Mouse (Mus musculus) embryonic stem cell, embryonic (primary cell): ENCODE data around the gene Rab25.

ENCODE experiments used
- CTCF ChIA-PET, 4 experiments: fragments of 300-600 bp in 2 of 4; fragments of 350-600 bp in 2 of 4; sonication (Branson Sonifier 250); formaldehyde crosslinking; loops; one replicate each; lab custom pipeline; 2022; ENCODE audit warnings: inconsistent platforms in 2 of 4; lab: Charles Lee
- POLR2A ChIA-PET, 4 experiments: fragments of 300-600 bp in 2 of 4; fragments of 350-600 bp in 2 of 4; sonication (Branson Sonifier 250); formaldehyde crosslinking; loops; one replicate each; lab custom pipeline; 2022; ENCODE audit warnings: antibody characterized with exemption in 4 of 4, inconsistent platforms in 1 of 4; lab: Charles Lee

The Rab25 gene

DNA sequence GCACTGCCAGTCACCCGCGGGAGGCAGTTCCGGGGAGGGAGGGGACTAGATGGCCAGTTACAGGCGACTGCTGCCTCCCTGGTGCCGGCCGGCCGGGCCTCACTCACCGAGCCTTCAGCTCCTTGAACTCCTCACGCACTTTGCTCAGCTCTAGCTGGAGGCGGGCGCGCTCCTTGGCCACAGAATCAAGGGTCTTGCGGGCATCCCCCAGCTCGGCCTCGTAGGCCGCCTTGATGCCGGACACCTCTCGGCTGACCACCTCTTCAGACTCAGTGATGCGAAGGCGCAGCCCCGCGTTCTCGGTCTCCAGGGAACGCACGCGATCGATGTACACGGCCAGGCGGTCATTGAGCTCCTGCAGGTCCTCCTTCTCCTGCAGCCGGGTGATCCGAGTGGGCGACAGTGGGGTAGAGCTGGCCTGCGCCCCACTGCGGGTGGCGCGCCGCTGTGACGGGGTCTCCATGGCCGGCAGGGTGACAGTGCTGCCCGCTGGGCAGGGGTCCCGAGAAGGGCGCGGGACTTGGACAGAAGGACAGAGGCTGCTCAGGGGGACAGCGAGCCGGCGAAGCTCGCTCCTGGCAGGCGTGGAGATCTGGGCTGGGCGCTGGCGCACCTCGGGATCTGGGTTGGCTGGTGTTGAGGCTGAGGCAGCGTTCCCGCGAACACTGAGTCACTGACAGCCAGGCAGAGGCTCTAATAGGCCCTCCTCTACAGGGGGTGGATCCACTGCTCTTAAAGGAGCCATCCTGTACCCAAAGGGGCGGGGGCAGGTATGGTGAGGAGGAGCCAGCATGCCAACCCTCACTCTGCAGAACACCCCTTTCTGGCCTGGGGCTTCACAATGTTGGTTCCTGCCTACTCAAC, 45.2 kb downstream of the Rab25 start:
- CTCF ChIA-PET: interaction anchor here (0.6 to 3.4 kb wide), 10 partner anchors 12 to 62 kb away, joined by 3 to 17 read pairs (median 4); no protein-coding TSS in a partner anchor
- POLR2A ChIA-PET: interaction anchor here in 3 of 4 experiments (0.5 to 30.0 kb wide), 35 partner anchors 7 to 361 kb away, joined by 3 to 624 read pairs (median 5); partner anchors contain the start of genes Ssr2 (in 2 of the 3), Lmna (in 1 of the 3), Mef2d (in 1 of the 3) and Mex3a (in 1 of the 3)

DNA sequence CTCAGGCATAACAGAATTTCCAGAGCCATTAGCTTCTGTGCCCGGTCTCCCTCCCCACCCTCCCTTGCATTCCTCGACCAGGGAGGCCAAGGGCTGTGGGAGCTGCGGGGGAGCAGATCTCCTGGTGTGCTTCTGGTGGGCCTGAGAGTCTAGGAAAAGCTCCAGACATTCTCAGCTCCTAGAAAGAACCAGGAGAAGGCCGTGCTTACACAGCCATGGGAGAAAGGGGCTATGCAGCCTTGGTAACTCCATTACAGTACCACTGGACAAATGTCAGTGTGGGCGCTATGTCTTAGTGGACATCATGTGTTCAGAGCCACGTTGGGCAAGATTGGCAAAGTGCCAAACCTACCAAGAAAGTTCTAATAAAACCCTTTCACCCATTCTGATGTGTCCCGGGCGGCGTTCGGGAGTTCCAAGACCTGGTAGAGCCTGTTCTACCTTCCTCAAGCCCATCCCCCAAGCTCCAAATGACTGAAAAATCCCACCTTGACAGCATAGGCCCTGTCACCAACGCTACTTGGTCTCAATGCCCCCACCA, 46.0 kb downstream of the Rab25 start:
- CTCF ChIA-PET: interaction anchor here (0.5 to 3.4 kb wide), 12 partner anchors 12 to 940 kb away, joined by 3 to 17 read pairs (median 4); no protein-coding TSS in a partner anchor
- POLR2A ChIA-PET: interaction anchor here (0.5 to 30.0 kb wide), 36 partner anchors 7 to 281 kb away, joined by 3 to 624 read pairs (median 6); partner anchors contain the start of genes Lmna (in 3 of the 4), Pmf1 (in 2 of the 4), Lamtor2 (in 1 of the 4) and Mex3a (in 1 of the 4)

DNA sequence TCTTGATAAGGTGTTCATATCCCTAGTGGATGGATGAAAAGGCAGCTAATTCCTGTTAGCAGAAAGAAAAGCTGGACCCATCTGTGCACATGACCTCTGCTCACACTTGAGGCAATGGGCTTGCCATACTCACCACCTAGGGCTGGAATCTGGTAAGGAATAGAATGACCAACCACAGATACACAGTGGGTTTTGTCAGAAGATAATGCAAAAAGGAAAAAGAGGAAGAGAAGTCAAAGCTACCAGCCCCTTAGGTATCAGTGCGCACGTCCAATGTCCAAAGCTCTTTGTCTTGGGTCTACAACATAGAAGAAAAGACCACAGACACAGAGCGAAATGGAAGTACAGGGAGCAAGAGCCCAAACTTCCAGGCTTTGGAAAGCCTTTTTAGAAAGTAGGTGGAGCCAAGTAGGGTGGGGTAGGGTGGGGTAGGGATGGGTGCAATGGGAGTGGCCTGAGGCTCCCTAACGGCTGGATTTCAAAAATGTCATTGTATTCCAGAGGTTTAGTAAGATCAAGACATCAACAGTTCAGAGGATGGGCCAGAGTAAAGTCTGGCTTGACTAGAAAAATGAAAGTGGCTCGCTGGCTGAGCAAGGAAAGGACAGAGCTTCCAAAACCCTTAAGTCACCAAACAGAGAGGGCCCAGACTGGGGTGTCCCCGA, 46.6 kb downstream of the Rab25 start:
- POLR2A ChIA-PET: interaction anchor here (0.5 to 30.0 kb wide), 40 partner anchors 8 to 580 kb away, joined by 3 to 624 read pairs (median 5); partner anchors contain the start of genes Lmna (in 3 of the 4), Pmf1 (in 3 of the 4), Ssr2 (in 2 of the 4) and Lamtor2 (in 1 of the 4)

DNA sequence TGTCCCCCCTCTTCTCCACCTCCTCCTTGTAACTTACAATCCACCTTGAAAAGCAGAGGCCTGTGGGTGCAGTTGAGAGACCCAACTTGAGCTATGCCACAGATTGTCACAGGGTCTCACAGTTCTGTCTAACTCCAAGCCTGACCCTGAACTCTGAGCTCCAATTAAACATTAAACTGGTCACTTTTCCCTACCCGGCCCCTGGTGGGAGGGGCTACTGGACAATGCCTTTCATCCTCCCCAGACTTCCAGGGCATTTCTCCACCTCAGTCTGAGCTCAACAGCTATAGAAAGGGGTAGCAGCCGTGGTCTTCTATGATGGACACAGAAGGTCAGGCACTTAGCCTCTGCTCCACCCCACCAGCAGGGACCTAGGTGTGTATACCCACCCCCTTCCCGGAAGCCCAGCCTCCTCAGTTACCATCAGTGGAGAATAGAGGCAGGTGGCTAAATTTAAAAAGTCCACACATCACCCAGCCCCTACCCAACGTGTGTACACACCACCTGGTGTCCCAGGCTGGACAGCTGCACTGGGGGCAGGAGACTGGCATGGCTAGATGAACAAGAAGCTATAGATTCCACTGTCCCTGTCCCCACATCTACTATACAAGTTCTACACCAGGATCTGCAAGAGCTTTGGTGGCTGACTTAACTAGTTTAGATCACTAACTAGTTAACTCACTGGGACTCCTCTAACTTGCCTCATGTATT, 47.3 kb downstream of the Rab25 start:
- POLR2A ChIA-PET: interaction anchor here (0.5 to 30.0 kb wide), 34 partner anchors 9 to 579 kb away, joined by 3 to 624 read pairs (median 4); partner anchors contain the start of genes Lmna (in 3 of the 4), Pmf1 (in 3 of the 4), Lamtor2 (in 1 of the 4) and Mex3a (in 1 of the 4)
- CTCF ChIA-PET: interaction anchor here in 3 of 4 experiments (0.6 to 3.4 kb wide), 11 partner anchors 9 to 742 kb away, joined by 3 to 17 read pairs (median 3); partner anchors contain the start of gene Lmna (in 1 of the 3)

More for the DNA sequence above, 46.6 kb downstream of the Rab25 start:
- CTCF ChIA-PET: interaction anchor here (0.5 to 3.4 kb wide), 13 partner anchors 11 to 939 kb away, joined by 3 to 17 read pairs (median 3); no protein-coding TSS in a partner anchor

DNA sequence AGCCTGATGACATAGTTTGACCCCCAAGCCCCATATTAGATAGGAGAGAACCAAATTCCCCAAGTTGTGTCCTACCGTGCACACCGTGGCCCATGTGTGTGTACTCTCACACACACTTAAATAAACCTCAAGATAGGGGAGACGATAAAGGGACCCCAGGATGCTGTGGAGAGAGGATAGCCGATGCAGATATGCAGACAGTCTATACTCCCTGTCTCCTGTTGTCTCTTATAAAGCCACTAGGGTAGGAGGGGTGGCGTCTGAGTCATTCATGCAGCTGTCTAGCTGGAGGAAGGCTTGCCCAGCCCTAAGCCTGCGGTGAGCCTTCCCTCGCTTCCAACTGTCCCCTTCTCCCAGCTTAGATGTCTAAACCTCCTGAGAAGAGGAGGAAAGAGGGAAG, 48.0 kb downstream of the Rab25 start:
- CTCF ChIA-PET: interaction anchor here in 3 of 4 experiments (0.6 to 1.6 kb wide), 7 partner anchors 10 to 743 kb away, joined by 3 to 5 read pairs (median 4); partner anchors contain the start of gene Lmna (in 1 of the 3)
- POLR2A ChIA-PET: interaction anchor here in 3 of 4 experiments (0.6 to 30.0 kb wide), 16 partner anchors 10 to 163 kb away, joined by 3 to 624 read pairs (median 6); partner anchors contain the start of genes Lmna (in 2 of the 3), Lamtor2 (in 1 of the 3), Pmf1 (in 1 of the 3) and Ssr2 (in 1 of the 3)

DNA sequence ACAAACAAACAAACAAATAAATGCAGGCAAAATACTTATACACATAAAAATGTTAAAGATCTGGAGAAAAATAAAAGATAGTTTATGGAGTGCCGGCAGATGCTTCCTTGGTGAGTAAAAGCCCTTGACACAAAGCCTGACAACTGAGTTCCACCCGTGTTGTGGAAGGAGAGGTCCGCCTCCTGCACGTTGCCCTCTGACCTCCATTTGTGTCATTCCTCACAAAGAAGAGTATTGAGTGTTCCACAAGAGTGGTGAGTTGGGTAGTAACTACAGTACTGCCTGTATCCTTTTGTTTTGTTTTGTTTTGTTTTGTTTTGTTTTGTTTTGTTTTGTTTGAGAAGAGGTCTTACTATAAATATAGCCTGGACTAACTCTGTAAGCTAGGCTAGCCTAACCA, 48.5 kb downstream of the Rab25 start:
- POLR2A ChIA-PET: interaction anchor here in 3 of 4 experiments (0.6 to 30.0 kb wide), 10 partner anchors 10 to 86 kb away, joined by 3 to 624 read pairs (median 13); partner anchors contain the start of genes Lmna (in 3 of the 3) and Ssr2 (in 1 of the 3)

DNA sequence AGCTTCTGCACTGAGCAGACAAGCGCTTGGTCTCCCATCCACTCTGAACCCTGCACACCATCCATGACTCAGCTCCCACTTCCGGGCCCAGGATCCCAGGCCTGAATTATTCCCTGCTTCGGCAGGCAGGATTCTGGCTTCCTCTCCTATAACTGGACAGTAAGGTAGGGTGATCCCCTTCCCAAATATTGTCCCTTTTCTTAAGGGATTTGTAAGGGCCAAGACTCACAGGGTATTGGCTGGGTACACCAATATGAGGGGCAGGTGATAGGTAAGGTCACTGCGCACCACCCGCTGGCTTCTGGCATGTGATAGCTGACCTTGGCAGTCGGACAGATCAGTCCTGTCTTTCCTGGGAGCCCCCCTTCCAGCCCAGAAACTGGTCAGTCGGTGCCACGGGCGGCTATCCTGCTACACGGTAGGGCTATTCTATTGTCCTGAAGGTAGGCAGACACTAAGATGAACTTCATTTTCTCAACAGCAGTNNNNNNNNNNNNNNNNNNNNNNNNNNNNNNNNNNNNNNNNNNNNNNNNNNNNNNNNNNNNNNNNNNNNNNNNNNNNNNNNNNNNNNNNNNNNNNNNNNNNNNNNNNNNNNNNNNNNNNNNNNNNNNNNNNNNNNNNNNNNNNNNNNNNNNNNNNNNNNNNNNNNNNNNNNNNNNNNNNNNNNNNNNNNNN, 52.2 kb downstream of the Rab25 start:
- ChIA-PET CTCF (interaction anchor here in 3 of 4 experiments (0.5 to 2.5 kb wide), 12 partner anchors 12 to 89 kb away, joined by 3 to 11 read pairs (median 4); partner anchors contain the start of genes Lamtor2 (in 1 of the 3) and Lmna (in 1 of the 3)), POLR2A (interaction anchor here in 3 of 4 experiments (0.5 to 21.3 kb wide), 40 partner anchors 8 to 246 kb away, joined by 3 to 624 read pairs (median 4); partner anchors contain the start of genes Lmna (in 2 of the 3), Pmf1 (in 2 of the 3), Mex3a (in 1 of the 3) and Slc25a44 (in 1 of the 3))

More for the DNA sequence above, 48.5 kb downstream of the Rab25 start:
- CTCF ChIA-PET: interaction anchor here in 1 of 4 experiments (1.0 to 1.6 kb wide), 3 partner anchors 10 to 16 kb away, joined by 3 to 5 read pairs (median 5); partner anchors contain the start of gene Lmna

DNA sequence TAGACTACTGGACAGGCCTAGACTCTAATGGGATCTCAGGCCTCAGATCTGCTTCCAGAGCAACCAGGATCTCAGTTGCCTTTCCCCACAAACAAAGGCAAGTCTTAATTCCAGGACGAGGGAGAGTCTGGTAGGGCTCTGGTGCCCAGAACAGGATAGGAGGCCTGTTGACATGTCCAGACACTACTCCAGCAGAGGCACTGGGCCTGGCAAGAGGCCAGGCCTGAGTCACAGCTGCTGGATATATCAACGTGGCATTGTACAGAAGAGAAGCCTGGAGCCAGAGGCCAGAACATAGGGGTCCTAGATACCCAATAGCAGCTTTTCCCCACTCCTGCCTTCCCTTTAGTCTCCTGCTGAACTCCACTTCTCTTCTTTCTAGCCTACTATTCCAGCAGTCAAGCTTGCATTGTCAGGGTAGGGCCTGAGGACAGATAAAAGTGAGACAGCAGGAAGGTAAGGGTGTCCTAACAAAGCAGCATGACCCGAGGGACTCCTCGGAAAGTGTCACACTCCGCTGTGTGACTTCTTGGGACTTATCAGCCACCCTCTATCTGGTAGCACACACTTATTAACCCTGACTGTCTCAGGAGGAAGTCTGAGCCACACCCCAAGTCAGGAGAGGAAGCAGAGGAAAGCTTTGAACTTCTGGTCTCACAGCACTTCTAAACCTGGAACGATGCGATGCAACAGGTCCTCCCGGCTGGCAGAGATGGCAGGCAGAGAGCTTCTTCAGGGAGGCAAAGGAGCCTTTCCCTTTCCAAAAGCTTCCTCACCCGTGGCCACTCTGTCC, 53.1 kb downstream of the Rab25 start:
- CTCF ChIA-PET: interaction anchor here in 3 of 4 experiments (0.6 to 2.5 kb wide), 11 partner anchors 12 to 88 kb away, joined by 3 to 11 read pairs (median 4); partner anchors contain the start of genes Lamtor2 (in 1 of the 3) and Lmna (in 1 of the 3)
- POLR2A ChIA-PET: interaction anchor here in 3 of 4 experiments (0.7 to 21.3 kb wide), 35 partner anchors 8 to 205 kb away, joined by 3 to 624 read pairs (median 4); partner anchors contain the start of genes Lmna (in 2 of the 3), Pmf1 (in 2 of the 3), Mex3a (in 1 of the 3) and Slc25a44 (in 1 of the 3)

DNA sequence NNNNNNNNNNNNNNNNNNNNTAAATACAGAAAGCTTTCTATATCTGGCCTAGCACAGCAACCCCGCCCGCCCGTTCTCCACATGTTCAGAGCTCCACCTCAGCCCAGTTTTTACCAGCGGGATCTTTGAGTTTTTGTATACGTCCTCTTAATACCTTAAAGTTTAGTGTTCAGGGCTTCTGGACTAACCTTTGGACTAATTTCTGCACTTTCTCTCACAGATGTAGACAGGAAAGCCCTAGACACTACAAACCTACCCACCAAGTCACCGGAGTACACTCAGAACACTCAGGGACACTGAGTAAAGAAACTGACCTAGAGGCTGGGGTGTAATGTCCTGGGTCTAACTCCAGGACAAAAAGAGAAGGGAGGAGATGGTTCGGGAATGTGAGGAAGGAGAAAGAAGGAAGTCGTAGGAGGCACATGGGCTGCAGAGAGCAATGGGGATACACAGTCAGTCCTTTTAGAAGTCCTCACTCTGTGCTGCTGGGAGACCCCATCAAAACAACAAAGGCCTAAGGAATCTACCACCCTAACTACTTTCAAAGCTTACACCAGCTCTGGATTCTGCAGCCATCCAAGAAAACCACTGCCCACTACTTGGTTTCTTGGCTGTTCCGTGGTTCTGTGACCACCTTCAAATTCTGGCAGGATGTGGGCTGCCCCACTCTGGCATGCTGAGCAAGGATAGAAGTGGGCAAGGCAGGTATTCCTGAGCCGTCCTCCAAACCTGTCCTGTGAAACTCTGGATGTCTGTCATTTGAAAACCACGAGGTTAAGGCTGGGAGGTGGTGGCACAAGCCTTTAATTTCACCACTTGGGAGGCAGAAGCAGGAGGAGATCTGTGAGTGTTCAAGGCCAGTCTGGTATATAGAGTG, 54.2 kb downstream of the Rab25 start:
- POLR2A ChIA-PET: interaction anchor here in 3 of 4 experiments (0.7 to 21.3 kb wide), 27 partner anchors 8 to 156 kb away, joined by 3 to 624 read pairs (median 5); partner anchors contain the start of genes Lmna (in 2 of the 3) and Pmf1 (in 1 of the 3)

More for the DNA sequence above, 54.2 kb downstream of the Rab25 start:
- CTCF ChIA-PET: interaction anchor here (0.6 to 2.0 kb wide), 5 partner anchors 10 to 28 kb away, joined by 4 to 11 read pairs (median 4); no protein-coding TSS in a partner anchor
